19 mouse cellular contexts compared by ENCODE assay signal in genomic region chr13:69127522-69127921, GRCm38 (mm10).
A peak's percentile ranks its signal among the peaks of the same experiment; 100 is the strongest.
DNase-seq lines count a peak whose midpoint lies in the region; ATAC-seq and TF ChIP-seq lines count a peak whose summit lies in the region.
"Had no signal": no experiment of that assay in that cellular context is flagged by ENCODE, and none has a peak within 500 bp of the region (broad histone marks: within the 10 kb centered on the region; RNA-seq: fewer than 3 reads in every experiment).

No protein-coding gene starts in this region.

- no peak overlapping the region for H3K9ac ChIP-seq in limb, embryonic 13.5 days
- no peak overlapping the region for H3K9ac ChIP-seq in midbrain, embryonic 15.5 days
- no peak overlapping the region for H3K9ac ChIP-seq in midbrain, postnatal 0 days (replicated peaks; ENCODE audit: low read length, poor library complexity, severe bottlenecking)
- H3K9ac ChIP-seq: forebrain, embryonic 12.5 days had no signal

- no peak for TF ChIP-seq CTCF in midbrain, postnatal 0 days (IDR thresholded peaks at IDR 0.05)

- H3K4me3 ChIP-seq in limb, embryonic 13.5 days = no peak overlapping the region
- H3K4me3 ChIP-seq in limb, embryonic 10.5 days = no peak overlapping the region
- H3K4me3 ChIP-seq in midbrain, embryonic 15.5 days = no peak overlapping the region
- no peak overlapping the region for H3K4me3 ChIP-seq in midbrain, embryonic 10.5 days
- H3K4me3 ChIP-seq in midbrain, postnatal 0 days (ENCODE audit: low read depth, low read length) = no peak overlapping the region
- H3K4me3 ChIP-seq: forebrain, embryonic 12.5 days; heart, adult 2 months; megakaryocyte, embryonic 14.5 days had no signal

- H3K4me1 ChIP-seq in limb, embryonic 13.5 days = no peaks in the 10 kb centered on the region
- H3K4me1 ChIP-seq in limb, embryonic 10.5 days = no peaks in the 10 kb centered on the region
- no peaks in the 10 kb centered on the region for H3K4me1 ChIP-seq in midbrain, embryonic 15.5 days
- H3K4me1 ChIP-seq in midbrain, embryonic 10.5 days = no peaks in the 10 kb centered on the region
- H3K4me1 ChIP-seq in midbrain, postnatal 0 days (ENCODE audit: insufficient read depth, low read length) = no peaks in the 10 kb centered on the region
- H3K4me1 ChIP-seq: forebrain, embryonic 12.5 days; megakaryocyte, embryonic 14.5 days had no signal

- WGBS in limb, embryonic 13.5 days = 53% methylated on average over 3 of the region's 3 CpGs
- WGBS in limb, embryonic 10.5 days = 82% methylated on average over 3 of the region's 3 CpGs
- 68% methylated on average over 3 of the region's 3 CpGs for WGBS in midbrain, embryonic 15.5 days
- WGBS in midbrain, embryonic 10.5 days = 86% methylated on average over 3 of the region's 3 CpGs
- whole genome bisulfite sequencing in midbrain, postnatal 0 days = 72% methylated on average over 3 of the region's 3 CpGs

- H3K9me3 ChIP-seq in limb, embryonic 13.5 days = no peaks in the 10 kb centered on the region
- no peaks in the 10 kb centered on the region for H3K9me3 ChIP-seq in limb, embryonic 10.5 days (replicated peaks)
- no peaks in the 10 kb centered on the region for H3K9me3 ChIP-seq in midbrain, embryonic 15.5 days
- H3K9me3 ChIP-seq in midbrain, embryonic 10.5 days (replicated peaks) = no peaks in the 10 kb centered on the region
- no peaks in the 10 kb centered on the region for H3K9me3 ChIP-seq in midbrain, postnatal 0 days (ENCODE audit: low read length)
- H3K9me3 ChIP-seq: forebrain, embryonic 12.5 days had no signal

- no peak overlapping the region for H3K4me2 ChIP-seq in limb, embryonic 13.5 days (replicated peaks)
- H3K4me2 ChIP-seq in midbrain, embryonic 15.5 days = no peak overlapping the region
- H3K4me2 ChIP-seq in midbrain, postnatal 0 days (ENCODE audit: low read depth, low read length, poor library complexity, severe bottlenecking) = no peak overlapping the region
- H3K4me2 ChIP-seq: forebrain, embryonic 12.5 days had no signal

- ATAC-seq in frontal cortex, adult (ENCODE audit: low TSS enrichment) = peak; percentile 50
- ATAC-seq in limb, embryonic 13.5 days (ENCODE audit: low FRiP score, low read depth) = peak; percentile 64; the same call in 1 of the 2 replicates
- ATAC-seq in midbrain, embryonic 15.5 days (replicated peaks) = 0 out of 2 replicates have a peak, but pooled peaks have one; percentile 20
- ATAC-seq in midbrain, postnatal 0 days (ENCODE audit: low FRiP score) = no peak
- no peak for ATAC-seq in megakaryocyte-erythroid progenitor cell, adult 5-6 weeks (replicated peaks; ENCODE audit: low FRiP score, low TSS enrichment, poor library complexity, severe bottlenecking)

- no peak overlapping the region for H3K27ac ChIP-seq in limb, embryonic 13.5 days
- H3K27ac ChIP-seq in limb, embryonic 10.5 days = no peak overlapping the region
- no peak overlapping the region for H3K27ac ChIP-seq in midbrain, embryonic 15.5 days
- H3K27ac ChIP-seq in midbrain, embryonic 10.5 days (replicated peaks) = no peak overlapping the region
- no peak overlapping the region for H3K27ac ChIP-seq in midbrain, postnatal 0 days (ENCODE audit: low read depth, low read length)
- H3K27ac ChIP-seq: forebrain, embryonic 12.5 days; heart, adult 2 months had no signal

- no peaks in the 10 kb centered on the region for H3K36me3 ChIP-seq in limb, embryonic 13.5 days
- no peaks in the 10 kb centered on the region for H3K36me3 ChIP-seq in limb, embryonic 10.5 days
- no peaks in the 10 kb centered on the region for H3K36me3 ChIP-seq in midbrain, embryonic 15.5 days (replicated peaks)
- no peaks in the 10 kb centered on the region for H3K36me3 ChIP-seq in midbrain, embryonic 10.5 days
- no peaks in the 10 kb centered on the region for H3K36me3 ChIP-seq in midbrain, postnatal 0 days (ENCODE audit: insufficient read depth, low read length)
- H3K36me3 ChIP-seq: forebrain, embryonic 12.5 days had no signal

- no peaks in the 10 kb centered on the region for H3K27me3 ChIP-seq in limb, embryonic 13.5 days
- H3K27me3 ChIP-seq in limb, embryonic 10.5 days (ENCODE audit: low read depth, poor library complexity, severe bottlenecking) = no peaks in the 10 kb centered on the region
- H3K27me3 ChIP-seq in midbrain, embryonic 15.5 days (replicated peaks) = no peaks in the 10 kb centered on the region
- no peaks in the 10 kb centered on the region for H3K27me3 ChIP-seq in midbrain, embryonic 10.5 days (ENCODE audit: low read depth, poor library complexity, severe bottlenecking)
- H3K27me3 ChIP-seq in midbrain, postnatal 0 days (ENCODE audit: insufficient read depth, low read length) = no peaks in the 10 kb centered on the region
- H3K27me3 ChIP-seq: CH12.LX; forebrain, embryonic 12.5 days; megakaryocyte, embryonic 14.5 days had no signal

- no peak for DNase-seq in frontal cortex, postnatal 10 days (ENCODE audit: low spot score in 2 of 2)
- no peak for DNase-seq in limb, embryonic 10.5 days (ENCODE audit: low spot score)
- DNase-seq in midbrain, embryonic 10.5 days (ENCODE audit: low spot score) = no peak
- DNase-seq in midbrain, postnatal 0 days (ENCODE audit: low spot score) = peak; percentile 5
- DNase-seq: adrenal gland, postnatal 14 days; cerebellum, adult 11-12 months; cerebellum, postnatal 25 days; gastrocnemius, postnatal 14 days; heart, adult 2 months; heart, postnatal 36 days; kidney, adult 2 months; liver had no signal

Comparison
In these comparisons a context has a peak if more than half of its experiments do, and no peak if none do; other contexts are left out.
1. ATAC-seq: peak in frontal cortex, adult (single experiment), limb, embryonic 13.5 days (single experiment) and midbrain, embryonic 15.5 days (single experiment); none in midbrain, postnatal 0 days (single experiment) and megakaryocyte-erythroid progenitor cell, adult 5-6 weeks (single experiment).